Mouse (Mus musculus) neural tube, embryonic 12.5 days (tissue): ENCODE results near the gene Htr2c. TPM values are rescaled to one million over a fixed set of nuclear protein-coding genes. Genes with fewer than 3 reads are reported as not detected.

ENCODE experiments used
- ATAC-seq: fragments of 200-750 bp; cut with Nextera tagmentation; 2 replicates; pipeline ENCODE4 v1.8.0; 2017; ENCODE audit warnings: low read depth, mild to moderate bottlenecking, moderate TSS enrichment, moderate library complexity; ENCODE audit not compliant: low FRiP score
- H3K27ac ChIP-seq: fragments of 300-500 bp; sonication (generic); 2 replicates; pipeline ENCODE4 v1.5.1; 2016
- H3K27me3 ChIP-seq: fragments of 300-500 bp; sonication (generic); replicated peaks from 2 replicates; pipeline ENCODE4 v1.6.1; 2016; ENCODE audit warnings: mild to moderate bottlenecking
- H3K36me3 ChIP-seq: fragments of 300-500 bp; sonication (generic); 2 replicates; pipeline ENCODE4 v1.6.1; 2016; ENCODE audit warnings: mild to moderate bottlenecking
- H3K4me1 ChIP-seq: fragments of 300-500 bp; sonication (generic); 2 replicates; pipeline ENCODE4 v1.6.1; 2016
- H3K4me2 ChIP-seq: fragments of 300-500 bp; sonication (generic); replicated peaks from 2 replicates; pipeline ENCODE4 v1.6.1; 2016; ENCODE audit warnings: mild to moderate bottlenecking
- H3K4me3 ChIP-seq: fragments of 300-500 bp; sonication (generic); 2 replicates; pipeline ENCODE4 v1.5.1; 2016
- H3K9ac ChIP-seq: fragments of 300-500 bp; sonication (generic); 2 replicates; pipeline ENCODE4 v1.6.1; 2016; ENCODE audit warnings: mild to moderate bottlenecking
- H3K9me3 ChIP-seq: fragments of 300-500 bp; sonication (generic); 2 replicates; pipeline ENCODE4 v1.6.1; 2016; ENCODE audit warnings: mild to moderate bottlenecking
- WGBS: fragments of 180-500 bp; shearing (Covaris S2); methylation state at CpG from one replicate; pipeline ENCODE4 v1.1.7; 2016; 5-methylcytosine and 5-hydroxymethylcytosine counted together
- polyA plus RNA-seq: library from polyadenylated mRNA; unstranded; fragments of >200 nt; fragmentation: Nextera tagmentation; extraction: Ambion mirVana; gene quantifications from 2 replicates; pipeline ENCODE4 v1.2.1, GENCODE M21; 2016

Gene Htr2c
- polyA plus RNA-seq, result 0.30 and 1.1 TPM in 2 replicates

GRCm38 (mm10) chrX:146962258-146962913, at the start of gene Htr2c:
Htr2c (plus strand) TSS chrX:146962513.
- ATAC-seq, result peak; percentile 89
- Histone ChIP-seq H3K9me3 (no peaks in the 10 kb centered on the region), H3K4me1 (no peaks in the 10 kb centered on the region), H3K4me3 (peak within 1 kb of the TSS; percentile 36), H3K4me2 (peak within 1 kb of the TSS; percentile 69), H3K9ac (no peak within 1 kb of the TSS), H3K27me3 (peaks cover 16% of the 10 kb centered on the region), H3K36me3 (no peaks in the 10 kb centered on the region), H3K27ac (no peak within 1 kb of the TSS)
- WGBS, result 25% methylated on average over 27 of the region's 27 CpGs

- 71% methylated on average over 1 of the region's 1 CpGs for WGBS
- H3K27ac ChIP-seq, result no peak overlapping the region
- ATAC-seq, result no peak
These were observed 34.1 kb upstream of the Htr2c start for GRCm38 (mm10) chrX:146928251-146928650.

GRCm38 (mm10) chrX:146936332-146936731, 26.0 kb upstream of the Htr2c start:
- no peak overlapping the region for H3K4me2 ChIP-seq
- no peaks in the 10 kb centered on the region for H3K9me3 ChIP-seq
- no peaks in the 10 kb centered on the region for H3K4me1 ChIP-seq
- no peak overlapping the region for H3K9ac ChIP-seq
- no peaks in the 10 kb centered on the region for H3K27me3 ChIP-seq
- H3K4me3 ChIP-seq, result no peak overlapping the region
- no peaks in the 10 kb centered on the region for H3K36me3 ChIP-seq
- no peak for ATAC-seq
- no peak overlapping the region for H3K27ac ChIP-seq

More at GRCm38 (mm10) chrX:146928251-146928650, 34.1 kb upstream of the Htr2c start:
- no peak overlapping the region for H3K4me3 ChIP-seq
- H3K4me2 ChIP-seq, result no peak overlapping the region
- H3K36me3 ChIP-seq, result no peaks in the 10 kb centered on the region
- no peaks in the 10 kb centered on the region for H3K27me3 ChIP-seq
- no peaks in the 10 kb centered on the region for H3K4me1 ChIP-seq
- H3K9me3 ChIP-seq, result no peaks in the 10 kb centered on the region
- H3K9ac ChIP-seq, result no peak overlapping the region

GRCm38 (mm10) chrX:146946216-146946886, 16.0 kb upstream of the Htr2c start:
- H3K4me2 ChIP-seq, result no peak overlapping the region
- H3K4me1 ChIP-seq, result no peaks in the 10 kb centered on the region
- no peaks in the 10 kb centered on the region for H3K27me3 ChIP-seq
- H3K9ac ChIP-seq, result no peak overlapping the region
- no peaks in the 10 kb centered on the region for H3K36me3 ChIP-seq
- no peak overlapping the region for H3K4me3 ChIP-seq
- ATAC-seq, result no peak
- 73% methylated on average over 2 of the region's 2 CpGs for WGBS
- no peaks in the 10 kb centered on the region for H3K9me3 ChIP-seq
- no peak overlapping the region for H3K27ac ChIP-seq

- H3K36me3 ChIP-seq, result no peaks in the 10 kb centered on the region
- no peak overlapping the region for H3K27ac ChIP-seq
- H3K4me1 ChIP-seq, result no peaks in the 10 kb centered on the region
- H3K9me3 ChIP-seq, result no peaks in the 10 kb centered on the region
- ATAC-seq, result no peak
- no peaks in the 10 kb centered on the region for H3K27me3 ChIP-seq
- H3K9ac ChIP-seq, result no peak overlapping the region
- no peak overlapping the region for H3K4me2 ChIP-seq
- no peak overlapping the region for H3K4me3 ChIP-seq
These were observed 15.3 kb upstream of the Htr2c start for GRCm38 (mm10) chrX:146946996-146947395.

- Histone ChIP-seq H3K9ac (no peak overlapping the region), H3K36me3 (no peaks in the 10 kb centered on the region), H3K4me3 (no peak overlapping the region), H3K27ac (no peak overlapping the region), H3K27me3 (peaks cover 16% of the 10 kb centered on the region), H3K9me3 (no peaks in the 10 kb centered on the region), H3K4me1 (no peaks in the 10 kb centered on the region), H3K4me2 (no peak overlapping the region)
- WGBS, result 87% methylated on average over 1 of the region's 1 CpGs
- ATAC-seq, result no peak
These were observed 3.7 kb upstream of the Htr2c start for GRCm38 (mm10) chrX:146958608-146959007.

- 18% methylated on average over 10 of the region's 10 CpGs for WGBS
- H3K4me2 ChIP-seq, result no peak overlapping the region
- H3K27me3 ChIP-seq, result peaks cover 16% of the 10 kb centered on the region
- H3K36me3 ChIP-seq, result no peaks in the 10 kb centered on the region
- no peak overlapping the region for H3K4me3 ChIP-seq
- ATAC-seq, result no peak
- H3K9me3 ChIP-seq, result no peaks in the 10 kb centered on the region
- H3K9ac ChIP-seq, result no peak overlapping the region
- H3K27ac ChIP-seq, result no peak overlapping the region
- no peaks in the 10 kb centered on the region for H3K4me1 ChIP-seq
These were observed 2.4 kb upstream of the Htr2c start for GRCm38 (mm10) chrX:146959960-146960359.

- Histone ChIP-seq H3K4me1 (no peaks in the 10 kb centered on the region), H3K9ac (no peak overlapping the region), H3K27me3 (peaks cover 16% of the 10 kb centered on the region), H3K4me3 (peak overlapping the region; percentile 36), H3K36me3 (no peaks in the 10 kb centered on the region), H3K9me3 (no peaks in the 10 kb centered on the region), H3K4me2 (peak overlapping the region; percentile 69), H3K27ac (no peak overlapping the region)
- ATAC-seq, result peak; percentile 69
- WGBS, result 22% methylated on average over 37 of the region's 37 CpGs
These were observed 718 bp downstream of the Htr2c start for GRCm38 (mm10) chrX:146962914-146963547.

- Histone ChIP-seq H3K27ac (no peak overlapping the region), H3K9ac (no peak overlapping the region), H3K27me3 (no peaks in the 10 kb centered on the region), H3K9me3 (no peaks in the 10 kb centered on the region), H3K4me1 (no peaks in the 10 kb centered on the region), H3K4me3 (no peak overlapping the region), H3K36me3 (no peaks in the 10 kb centered on the region), H3K4me2 (no peak overlapping the region)
- 66% methylated on average over 5 of the region's 5 CpGs for WGBS
- ATAC-seq, result no peak
These were observed 17.6 kb downstream of the Htr2c start for GRCm38 (mm10) chrX:146979931-146980330.

- H3K36me3 ChIP-seq, result no peaks in the 10 kb centered on the region
- no peak overlapping the region for H3K27ac ChIP-seq
- no peak overlapping the region for H3K4me3 ChIP-seq
- H3K4me1 ChIP-seq, result no peaks in the 10 kb centered on the region
- H3K9me3 ChIP-seq, result no peaks in the 10 kb centered on the region
- H3K9ac ChIP-seq, result no peak overlapping the region
- WGBS, result 24% methylated on average over 3 of the region's 3 CpGs
- H3K4me2 ChIP-seq, result no peak overlapping the region
- no peak for ATAC-seq
- H3K27me3 ChIP-seq, result no peaks in the 10 kb centered on the region
These were observed 93.4 kb downstream of the Htr2c start for GRCm38 (mm10) chrX:147055730-147056129.

- Histone ChIP-seq H3K4me1 (no peaks in the 10 kb centered on the region), H3K9ac (no peak overlapping the region), H3K4me2 (no peak overlapping the region), H3K27ac (no peak overlapping the region), H3K36me3 (no peaks in the 10 kb centered on the region), H3K27me3 (no peaks in the 10 kb centered on the region), H3K4me3 (no peak overlapping the region), H3K9me3 (no peaks in the 10 kb centered on the region)
- ATAC-seq, result no peak
These were observed 109.3 kb downstream of the Htr2c start for GRCm38 (mm10) chrX:147071622-147072021.

GRCm38 (mm10) chrX:147119155-147119554, 156.8 kb downstream of the Htr2c start:
- no peak for ATAC-seq
- Histone ChIP-seq H3K4me3 (no peak overlapping the region), H3K9ac (no peak overlapping the region), H3K4me2 (no peak overlapping the region), H3K9me3 (no peaks in the 10 kb centered on the region), H3K27me3 (no peaks in the 10 kb centered on the region), H3K4me1 (no peaks in the 10 kb centered on the region), H3K36me3 (no peaks in the 10 kb centered on the region), H3K27ac (no peak overlapping the region)
- WGBS, result 51% methylated on average over 1 of the region's 1 CpGs
